Mouse (Mus musculus): Measurements from ENCODE around the gene Lypd6.

Lypd6 gene

GRCm38 (mm10) chr2:50110167-50110566 lies 43.9 kb downstream of the Lypd6 start:
- DNase-seq: no peak

- no peak for DNase-seq
Observed at GRCm38 (mm10) chr2:50111169-50111568, 44.9 kb downstream of the Lypd6 start.

GRCm38 (mm10) chr2:50111609-50112008 lies 45.4 kb downstream of the Lypd6 start:
- no peak for DNase-seq

GRCm38 (mm10) chr2:50112427-50112826 lies 46.2 kb downstream of the Lypd6 start:
- DNase-seq: no peak

- no peak for DNase-seq
Observed at GRCm38 (mm10) chr2:50119101-50119500, 52.9 kb downstream of the Lypd6 start.

GRCm38 (mm10) chr2:50120839-50121238 lies 54.6 kb downstream of the Lypd6 start:
- DNase-seq: no peak

- no peak for DNase-seq
Observed at GRCm38 (mm10) chr2:50123376-50123775, 57.1 kb downstream of the Lypd6 start.

- DNase-seq: peak; percentile 58
Observed at GRCm38 (mm10) chr2:50127513-50128175, 61.4 kb downstream of the Lypd6 start.

GRCm38 (mm10) chr2:50128322-50129277 lies 62.4 kb downstream of the Lypd6 start:
- no peak for DNase-seq

GRCm38 (mm10) chr2:50130674-50131073 lies 64.4 kb downstream of the Lypd6 start:
- no peak for DNase-seq

GRCm38 (mm10) chr2:50143672-50144071 lies 77.4 kb downstream of the Lypd6 start:
- DNase-seq: no peak

GRCm38 (mm10) chr2:50147308-50147707 lies 81.1 kb downstream of the Lypd6 start:
- DNase-seq: no peak

GRCm38 (mm10) chr2:50149257-50150202 lies 83.3 kb downstream of the Lypd6 start:
- DNase-seq: no peak

- DNase-seq: no peak
Observed at GRCm38 (mm10) chr2:50150203-50150590, 84.0 kb downstream of the Lypd6 start.

- DNase-seq: no peak
Observed at GRCm38 (mm10) chr2:50150816-50151215, 84.6 kb downstream of the Lypd6 start.

- no peak for DNase-seq
Observed at GRCm38 (mm10) chr2:50151401-50151800, 85.2 kb downstream of the Lypd6 start.

GRCm38 (mm10) chr2:50151879-50152278 lies 85.7 kb downstream of the Lypd6 start:
- DNase-seq: no peak

GRCm38 (mm10) chr2:50156009-50156408 lies 89.8 kb downstream of the Lypd6 start:
- DNase-seq: no peak

- DNase-seq: no peak
Observed at GRCm38 (mm10) chr2:50160069-50160468, 93.8 kb downstream of the Lypd6 start.

GRCm38 (mm10) chr2:50163608-50164007 lies 97.4 kb downstream of the Lypd6 start:
- no peak for DNase-seq

GRCm38 (mm10) chr2:50165277-50165676 lies 99.0 kb downstream of the Lypd6 start:
- DNase-seq: peak; percentile 20

GRCm38 (mm10) chr2:50166082-50166481 lies 99.9 kb downstream of the Lypd6 start:
- DNase-seq: no peak

Measured in cerebellum, adult 9-10 months (tissue).